Mouse (Mus musculus): ENCODE measurements around the gene Kcnj8.
"Not testable (repeated sequence)": the region's sequence is repeated elsewhere in the genome, so short reads cannot be mapped to it uniquely, and the experiment has no call there.

Kcnj8 gene

DNA sequence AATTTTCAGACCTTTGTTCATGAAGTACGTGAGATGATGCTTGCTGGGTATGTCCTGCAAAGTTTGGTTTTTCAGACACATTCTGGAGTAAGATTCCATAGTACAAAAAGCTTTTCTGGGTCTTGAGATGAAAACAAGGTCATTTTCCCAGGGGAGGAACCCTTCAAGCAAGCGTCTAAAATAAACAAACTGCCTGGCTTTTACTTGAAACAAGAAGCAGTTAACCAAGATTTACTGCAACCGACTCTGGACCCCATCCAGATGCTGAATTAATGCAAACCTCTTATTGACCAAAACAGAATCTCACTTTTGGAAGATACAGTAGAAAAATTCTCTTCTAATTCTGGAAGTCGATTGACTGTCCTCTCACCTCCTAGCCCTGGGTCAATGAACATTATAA lies 20.5 kb downstream of the Kcnj8 start:
- no peak for ATAC-seq (ENCODE audit: low TSS enrichment)

DNA sequence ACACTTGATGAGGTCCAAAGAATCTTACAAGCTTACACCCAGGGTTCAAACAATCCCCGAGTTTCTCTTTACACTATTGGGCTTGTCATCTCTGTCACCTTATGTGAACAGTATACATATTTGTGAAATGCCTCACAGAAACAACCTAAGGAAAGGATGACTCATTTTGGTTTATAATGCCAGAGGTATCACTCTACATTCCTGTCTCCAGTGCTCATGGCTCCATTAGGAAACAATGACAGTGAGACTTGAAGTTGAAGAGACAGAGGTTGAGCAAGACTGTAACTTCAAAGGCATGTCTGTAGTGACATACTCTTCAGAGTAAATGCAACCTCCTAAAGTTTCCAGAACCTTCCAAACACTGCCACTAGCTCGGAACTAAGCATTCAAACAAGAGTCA lies 23.0 kb downstream of the Kcnj8 start:
- no peak for ATAC-seq (ENCODE audit: low TSS enrichment)

DNA sequence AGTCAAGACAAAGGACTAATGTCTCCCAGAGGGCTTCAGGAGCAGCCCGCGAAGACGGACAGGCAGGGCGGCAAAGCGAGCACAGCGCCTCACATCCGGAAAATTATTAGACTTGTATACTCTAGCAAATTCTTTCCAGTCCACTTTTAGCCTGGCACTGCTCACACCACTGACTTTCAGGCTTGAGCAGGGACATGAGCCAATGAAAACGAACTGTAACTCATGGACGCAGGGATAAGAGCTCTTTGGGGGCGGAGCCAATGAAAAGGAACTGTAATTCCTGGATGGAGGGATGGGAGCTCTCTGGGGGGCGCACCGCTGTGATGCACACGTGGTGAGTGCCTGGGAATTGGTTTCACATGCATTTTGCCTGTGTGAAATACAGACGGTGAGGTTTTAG lies 26.3 kb downstream of the Kcnj8 start:
- no peak for ATAC-seq (ENCODE audit: low TSS enrichment)

DNA sequence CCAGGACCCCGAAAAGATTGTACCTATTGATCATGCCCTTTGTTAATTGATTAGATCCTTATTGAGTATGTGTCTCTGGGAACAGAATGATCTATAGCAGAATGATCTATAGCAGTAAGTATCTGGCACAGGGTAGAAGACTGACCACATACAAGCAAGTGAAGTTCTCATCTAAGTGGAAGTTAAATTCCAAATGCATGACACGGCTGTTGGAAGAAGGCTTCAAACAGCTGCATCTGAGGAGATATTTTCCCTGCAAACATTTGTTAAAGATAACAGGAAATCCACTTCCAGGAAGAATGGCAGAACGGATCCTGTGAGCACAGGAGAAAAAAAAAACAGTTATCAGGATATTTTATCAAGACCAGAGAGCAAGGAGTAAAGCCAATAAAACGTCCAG lies 27.8 kb downstream of the Kcnj8 start:
- ATAC-seq (ENCODE audit: low TSS enrichment): no peak

DNA sequence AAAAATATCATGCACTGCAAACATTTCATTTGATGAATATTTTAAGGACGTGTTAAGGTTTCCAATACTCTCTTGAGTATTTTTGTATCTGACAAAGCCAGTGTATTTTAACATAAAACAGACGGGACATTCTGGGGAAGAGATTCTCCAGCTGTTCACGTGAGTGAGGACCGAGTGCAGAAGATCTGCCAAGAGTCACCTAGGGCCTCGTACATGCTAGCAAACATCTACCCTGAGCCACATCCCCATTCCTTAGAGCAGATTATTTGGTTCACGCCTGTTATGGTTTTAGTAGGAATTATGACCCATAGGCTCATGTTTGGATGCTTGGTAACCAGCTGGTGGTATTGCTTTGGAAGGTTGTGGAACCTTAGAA lies 28.6 kb downstream of the Kcnj8 start:
- ATAC-seq (ENCODE audit: low TSS enrichment): no peak

DNA sequence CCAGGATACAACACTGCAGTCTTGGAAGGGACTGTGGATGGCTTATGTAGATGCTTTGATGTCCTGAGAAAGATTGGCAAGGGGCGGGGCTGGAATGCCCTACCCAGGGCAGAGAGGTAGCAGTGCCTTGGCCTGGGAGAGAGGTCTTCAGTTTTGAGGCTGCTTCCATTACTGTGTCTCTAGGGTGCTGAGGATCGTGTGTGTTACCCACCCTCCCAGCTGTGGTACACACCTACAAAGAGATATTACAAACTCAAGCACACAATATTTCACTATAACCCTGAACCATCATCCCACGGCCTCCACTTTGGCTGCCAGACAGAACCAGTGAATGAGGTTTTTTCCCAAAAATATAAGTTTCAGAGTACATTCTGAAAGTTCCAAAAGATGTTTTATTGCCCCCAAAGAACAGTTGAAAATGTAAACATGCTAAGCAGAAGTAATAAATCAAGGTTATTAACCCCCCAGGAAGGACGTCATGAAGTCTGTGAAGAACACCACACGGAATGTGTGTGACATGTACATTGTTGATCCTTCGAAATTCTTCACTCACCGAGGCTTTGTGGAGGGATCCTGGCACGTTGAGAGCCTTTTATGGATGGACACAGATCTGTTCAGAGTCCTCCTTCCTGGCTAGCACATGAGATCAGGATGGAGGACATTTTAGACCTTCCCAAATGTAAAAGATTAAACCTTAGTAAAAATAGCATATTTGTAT lies 29.2 kb downstream of the Kcnj8 start:
- no peak for ATAC-seq (ENCODE audit: low TSS enrichment)

DNA sequence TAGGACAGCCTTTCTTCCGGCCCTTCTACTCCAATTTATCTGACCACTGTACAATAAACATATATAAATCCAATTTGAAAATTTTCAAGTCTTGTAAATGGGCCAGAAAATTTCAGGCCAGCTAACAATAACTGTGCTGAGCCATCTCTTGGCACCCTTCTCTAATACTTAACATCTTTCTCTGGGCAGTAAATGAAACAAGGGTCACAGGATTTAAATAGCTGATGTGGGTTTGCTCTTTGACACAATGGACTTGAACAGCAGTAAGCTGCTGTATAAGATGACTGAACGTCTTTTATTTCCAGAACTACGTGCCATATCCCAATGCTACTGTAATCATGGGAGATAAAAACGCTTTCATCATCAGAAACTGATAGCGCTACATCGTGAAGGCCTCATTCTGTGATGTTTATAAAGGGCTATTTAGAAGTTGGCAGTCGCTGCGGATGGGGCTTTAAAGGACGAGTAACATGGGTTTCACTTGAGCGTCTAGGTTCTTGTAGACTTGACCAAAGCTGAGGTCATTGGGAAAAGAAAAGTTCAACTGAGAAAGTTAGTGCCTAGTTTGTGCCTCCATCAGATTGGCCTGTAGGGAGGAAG lies 30.8 kb downstream of the Kcnj8 start:
- no peak for ATAC-seq (ENCODE audit: low TSS enrichment)

DNA sequence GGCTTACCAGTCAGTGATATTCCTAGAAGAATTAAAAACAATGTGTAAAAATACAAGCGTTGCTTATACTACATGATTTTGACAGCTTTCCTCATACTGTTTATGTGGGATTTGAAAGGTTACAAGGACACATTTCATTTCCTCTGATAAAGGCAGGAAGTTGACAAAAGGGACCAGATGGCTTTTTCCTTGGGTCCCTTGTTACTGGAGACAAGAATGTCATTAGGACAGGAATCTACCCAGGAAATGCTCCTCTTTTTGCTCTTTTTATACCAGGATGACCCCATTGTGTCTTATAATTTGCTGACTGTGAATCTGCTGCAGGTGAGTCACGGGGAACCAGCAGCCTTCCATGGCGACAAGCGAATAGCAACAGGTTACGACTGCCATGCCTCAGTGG lies 31.3 kb downstream of the Kcnj8 start:
- no peak for ATAC-seq (ENCODE audit: low TSS enrichment)

DNA sequence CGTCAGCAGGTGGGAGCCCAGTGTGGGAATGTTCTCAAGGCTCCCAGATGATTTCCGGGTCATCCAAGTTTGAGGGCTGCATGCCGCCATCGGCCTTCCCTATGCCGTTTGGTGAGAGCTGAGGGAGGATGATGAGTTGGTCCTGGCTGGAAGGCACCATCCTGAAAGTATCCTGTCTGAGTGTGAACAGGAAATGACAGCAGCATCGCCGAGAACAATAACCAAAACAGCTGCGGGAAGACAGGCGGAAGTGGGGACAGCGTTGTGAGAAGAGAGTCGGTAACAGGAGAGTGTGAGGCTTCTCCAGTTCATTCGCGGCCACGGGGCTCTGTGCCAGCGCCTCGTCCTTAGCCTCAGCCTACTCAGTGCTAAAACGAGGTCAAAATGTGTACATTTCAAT lies 32.9 kb downstream of the Kcnj8 start:
- no peak for ATAC-seq (ENCODE audit: low TSS enrichment)

DNA sequence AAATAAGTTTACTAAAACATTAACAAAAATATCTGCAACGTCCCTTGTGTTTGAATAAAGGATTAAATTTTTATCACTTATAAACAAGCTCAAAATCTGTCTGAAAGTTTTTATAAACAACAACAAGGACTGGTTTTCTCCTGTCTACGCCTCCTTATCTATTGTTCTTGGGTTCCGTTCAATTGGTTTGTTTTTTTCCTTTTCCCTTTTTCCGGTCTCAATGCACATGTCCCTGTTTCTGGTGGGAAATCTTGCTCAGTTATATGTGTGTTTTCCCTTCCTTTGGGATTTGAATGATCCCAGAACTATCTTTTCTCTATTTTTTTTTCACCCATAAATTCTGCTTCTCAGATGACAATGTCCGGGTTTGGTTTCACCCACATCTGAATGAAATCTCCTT lies 38.0 kb downstream of the Kcnj8 start:
- no peak for ATAC-seq (ENCODE audit: low TSS enrichment)

DNA sequence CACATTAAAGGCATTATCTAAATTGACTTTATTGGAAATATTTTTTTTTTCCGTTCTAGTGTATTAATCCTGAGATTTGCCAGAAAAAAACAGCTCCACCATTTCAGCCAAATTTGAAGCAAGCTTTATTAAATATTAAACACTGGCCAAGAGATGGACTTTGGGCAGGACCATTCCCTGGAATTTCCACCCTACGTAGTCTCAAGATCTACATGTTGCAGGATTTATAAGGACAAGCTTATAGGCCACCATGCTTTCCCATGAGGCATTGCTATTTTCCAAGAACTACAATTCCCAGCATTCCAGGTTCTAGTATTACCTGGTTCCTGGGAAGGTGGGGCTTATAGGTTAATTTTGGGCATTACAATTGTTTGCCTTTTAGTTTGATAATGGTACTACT lies 38.7 kb downstream of the Kcnj8 start:
- ATAC-seq (ENCODE audit: low TSS enrichment): no peak

DNA sequence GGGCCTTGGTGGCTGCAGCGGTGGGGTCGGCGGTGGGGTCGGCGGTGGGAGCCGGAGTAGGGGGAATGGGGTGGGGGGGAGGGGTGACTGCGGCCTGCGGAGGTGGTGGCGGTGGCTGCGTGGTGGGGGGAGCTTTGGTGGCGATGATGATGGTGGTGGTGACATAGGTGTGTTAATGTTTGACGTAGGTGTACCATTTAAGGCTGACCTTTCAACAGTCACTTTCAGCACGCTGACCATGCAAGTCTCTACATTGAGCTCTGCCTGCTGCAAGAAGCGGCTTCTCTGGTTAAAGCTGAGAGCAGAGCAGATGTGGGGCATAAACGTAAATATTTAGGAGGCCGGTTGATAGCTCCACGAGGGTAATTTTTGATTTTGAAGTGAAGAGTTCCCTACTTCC lies 39.3 kb downstream of the Kcnj8 start:
- no peak for ATAC-seq (ENCODE audit: low TSS enrichment)

DNA sequence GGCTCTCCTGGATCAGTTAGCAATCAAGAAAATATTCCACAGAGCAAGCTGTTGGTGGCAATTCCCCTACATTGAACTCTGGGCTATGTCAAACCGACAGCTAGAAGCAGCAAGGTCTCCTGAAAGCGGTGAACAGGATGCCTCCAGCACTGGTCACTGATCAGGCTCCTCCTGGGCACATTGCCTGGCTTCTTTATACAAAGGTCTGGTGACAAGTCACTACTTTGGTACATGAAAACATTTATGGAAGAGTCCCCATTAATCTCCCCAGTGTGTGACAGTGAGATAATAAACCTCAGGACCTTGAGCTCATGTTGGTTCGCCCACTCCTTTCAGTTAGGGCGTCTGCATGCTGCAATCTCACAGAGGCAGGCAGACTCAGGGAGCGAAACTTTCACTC lies 41.0 kb downstream of the Kcnj8 start:
- no peak for ATAC-seq (ENCODE audit: low TSS enrichment)

DNA sequence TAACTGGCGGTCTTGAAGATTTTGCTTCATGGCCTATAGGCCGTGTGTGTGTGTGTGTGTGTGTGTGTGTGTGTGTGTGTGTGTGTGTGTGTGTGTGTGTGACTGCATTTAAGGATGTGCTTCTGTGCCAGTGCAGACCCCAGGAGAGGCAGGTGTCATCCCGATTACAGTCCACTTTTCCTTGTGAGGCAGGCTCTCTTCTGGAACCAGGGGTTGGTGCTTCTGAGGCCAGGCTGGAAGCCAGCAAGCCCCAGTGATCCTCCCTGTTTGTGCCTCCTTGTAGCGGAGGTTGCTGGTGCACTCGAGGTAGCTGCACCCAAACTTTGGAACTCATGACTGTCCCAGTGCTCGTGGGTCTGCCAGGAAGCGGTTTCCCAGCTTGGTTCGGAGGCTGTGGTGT lies 41.7 kb downstream of the Kcnj8 start:
- ATAC-seq (ENCODE audit: low TSS enrichment): no peak

DNA sequence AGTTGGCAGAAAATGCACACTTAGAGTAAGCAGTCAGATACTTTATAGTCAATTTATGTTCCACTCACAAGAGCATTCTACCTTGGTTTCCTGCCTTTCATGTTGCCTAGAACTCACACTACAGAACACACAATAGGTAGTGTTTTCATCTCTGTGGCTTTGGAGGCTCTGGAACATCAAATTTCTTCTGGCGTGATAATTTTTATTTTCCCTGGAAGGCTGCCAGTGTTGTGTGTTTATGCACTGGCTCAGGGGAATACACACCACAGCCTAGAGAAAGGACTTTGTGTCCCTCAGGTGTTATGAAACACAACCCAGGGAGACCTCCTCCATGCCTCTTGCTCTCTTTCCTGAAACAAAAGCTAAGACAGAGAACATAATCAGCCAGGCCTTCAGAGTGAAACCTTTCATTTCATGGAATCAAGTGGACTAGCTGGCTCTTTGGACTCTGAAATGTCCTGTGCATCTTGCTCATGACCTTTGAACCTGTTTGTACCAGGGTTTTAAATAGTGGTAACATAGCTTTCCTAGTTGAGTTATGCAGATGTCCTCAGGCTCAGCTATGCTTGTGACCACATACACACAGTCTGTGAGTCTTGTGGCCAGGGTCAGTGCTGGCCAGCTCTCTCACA lies 43.4 kb downstream of the Kcnj8 start:
- ATAC-seq (ENCODE audit: low TSS enrichment): no peak

DNA sequence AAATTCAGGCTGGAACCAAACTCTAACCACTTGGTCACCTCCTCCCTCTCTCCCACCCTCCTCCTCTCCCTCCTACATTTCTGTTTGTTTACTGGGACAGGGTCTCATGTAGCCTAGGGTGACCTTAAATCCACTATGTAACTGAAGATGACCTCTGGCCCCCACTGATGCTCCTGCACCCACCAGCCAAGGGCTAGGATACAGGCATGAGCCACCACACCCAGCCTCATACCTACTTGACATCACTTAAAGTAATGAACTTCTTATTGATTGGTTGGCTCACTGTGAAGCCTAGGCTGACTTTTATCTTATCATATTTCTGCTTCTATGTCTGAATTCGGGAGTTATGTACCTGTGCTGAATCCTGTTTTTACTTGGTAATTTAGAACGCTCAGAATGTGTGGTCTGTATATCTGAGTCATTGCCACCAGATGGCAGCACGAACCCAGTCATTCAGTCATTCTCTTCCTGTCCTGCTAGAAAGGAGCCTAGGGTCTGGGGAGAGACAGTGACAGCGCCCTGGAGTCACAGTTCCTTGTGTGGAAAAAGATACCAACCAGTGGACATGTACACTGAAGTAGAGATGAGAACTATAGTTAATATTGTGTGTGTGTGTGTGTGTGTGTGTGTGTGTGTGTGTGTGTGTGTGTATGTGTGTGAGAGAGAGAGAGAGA lies 46.6 kb downstream of the Kcnj8 start:
- ATAC-seq (ENCODE audit: low TSS enrichment): peak; percentile 88

DNA sequence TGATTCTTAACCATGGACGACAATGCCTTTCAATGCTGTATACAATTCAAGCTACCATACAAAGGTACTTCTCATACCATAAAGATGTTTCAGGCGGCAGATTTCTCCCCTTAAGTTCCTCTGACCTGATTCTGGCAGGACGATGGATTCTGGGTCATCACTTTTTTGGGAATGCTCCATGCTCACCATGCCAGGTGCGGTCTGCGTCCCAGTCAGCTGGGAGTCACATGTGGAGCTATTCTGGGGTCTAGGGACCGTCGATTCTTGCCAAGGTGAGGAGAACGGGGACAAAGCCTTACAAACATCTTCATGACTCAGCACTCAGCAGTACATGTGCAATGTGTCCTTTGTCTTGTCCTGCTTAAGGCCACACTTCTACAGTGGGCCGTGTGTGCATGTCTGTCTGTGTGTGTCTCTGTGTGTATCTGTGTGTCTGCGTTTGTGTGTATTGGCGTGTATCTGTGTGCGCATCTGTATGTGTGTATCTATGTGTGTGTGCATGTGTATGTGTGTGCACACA lies 49.8 kb downstream of the Kcnj8 start:
- peak; percentile 38 for ATAC-seq (ENCODE audit: low TSS enrichment)

DNA sequence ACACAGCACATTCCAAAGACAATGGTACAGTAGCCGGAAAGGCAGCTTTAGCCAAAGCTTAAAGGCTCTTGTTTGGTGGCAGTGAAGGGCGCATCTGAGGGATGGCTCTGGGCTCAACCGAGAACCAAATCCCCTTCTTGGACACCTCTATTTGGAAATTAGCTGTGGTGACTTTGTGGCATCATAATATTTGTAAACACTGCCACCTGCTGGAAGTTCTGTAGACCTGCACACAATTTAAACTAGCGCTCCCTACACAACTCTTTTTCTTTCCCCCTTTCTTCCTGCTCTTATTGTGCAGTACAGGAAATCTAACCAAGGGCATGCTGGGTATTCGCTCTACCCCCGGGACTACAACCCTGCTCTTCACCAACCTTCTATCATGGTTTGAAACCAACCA lies 52.3 kb downstream of the Kcnj8 start:
- peak; percentile 43 for ATAC-seq (ENCODE audit: low TSS enrichment)

DNA sequence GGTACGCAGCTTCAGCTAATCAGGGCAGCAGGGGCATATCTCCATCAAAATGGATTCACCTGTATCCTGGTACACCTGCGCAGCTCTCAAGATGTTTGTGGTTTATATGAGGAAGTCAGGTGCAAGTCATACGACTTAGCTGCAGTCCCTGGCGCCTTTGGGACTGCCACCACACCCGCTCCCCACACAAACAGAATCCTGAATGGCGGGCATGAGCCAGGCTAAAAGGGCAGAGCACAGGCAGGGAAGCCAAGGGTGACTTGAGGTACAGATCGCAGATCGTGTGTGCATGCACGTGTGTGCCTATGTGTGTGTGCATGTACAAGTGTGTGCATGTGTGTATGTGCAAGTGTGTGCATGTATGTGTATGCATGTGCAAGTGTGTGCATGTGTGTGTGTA lies 56.0 kb downstream of the Kcnj8 start:
- not testable (repeated sequence) for ATAC-seq (ENCODE audit: low TSS enrichment)

DNA sequence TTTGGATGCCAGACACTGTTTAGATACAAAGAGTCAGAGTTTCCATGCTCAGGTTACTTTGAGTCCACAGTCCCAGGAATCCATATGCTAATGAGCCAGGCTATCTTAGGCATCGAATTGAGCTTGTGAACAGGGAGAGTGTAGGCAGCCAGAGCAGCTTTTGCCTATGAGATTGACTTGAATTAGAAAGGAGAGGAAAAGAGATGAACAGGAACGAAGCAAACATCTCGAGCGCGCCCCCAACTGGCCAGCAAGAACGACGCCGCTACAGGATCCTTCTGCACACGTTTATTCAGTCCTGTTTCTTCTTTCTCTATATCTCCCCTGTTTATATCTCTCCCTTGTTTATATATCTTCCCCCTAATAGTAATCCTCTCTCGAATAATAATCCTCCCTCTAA lies 56.5 kb downstream of the Kcnj8 start:
- ATAC-seq (ENCODE audit: low TSS enrichment): peak; percentile 100
